Mouse (Mus musculus) layer of hippocampus, adult 2 months (tissue): Measurements from ENCODE around the gene Apoh. TPM values are rescaled to one million over a fixed set of nuclear protein-coding genes. Genes with fewer than 3 reads are reported as not detected.

ENCODE experiments used
- DNase-seq, 2 experiments: peaks; one replicate each; pipeline ENCODE4 v3.0.0; 2022; ENCODE audit warnings: low spot score in 2 of 2
- H3K27ac ChIP-seq: fragments of 200-600 bp; 2 replicates; pipeline ENCODE4 v1.8.1; 2022
- H3K4me3 ChIP-seq: fragments of 200-600 bp; 2 replicates; pipeline ENCODE4 v1.8.1; 2022; ENCODE audit warnings: mild to moderate bottlenecking
- CTCF ChIP-seq: fragments of 200-600 bp; conservative IDR thresholded peaks from 2 replicates; pipeline ENCODE4 v1.8.1; 2022; ENCODE audit warnings: antibody characterized with exemption, mild to moderate bottlenecking, moderate library complexity
- total RNA-seq, 2 experiments: library from RNA; stranded (reverse); gene quantifications; 2 replicates each; pipeline ENCODE4 v1.2.3; 2021

Gene Apoh
- total RNA-seq, 2 experiments from 2014 or later = 0.82 to 1.0 TPM

GRCm38 (mm10) chr11:108418540-108418939 lies 75.4 kb downstream of the Apoh start:
- peak; percentile 5 to 30 for DNase-seq

DNA sequence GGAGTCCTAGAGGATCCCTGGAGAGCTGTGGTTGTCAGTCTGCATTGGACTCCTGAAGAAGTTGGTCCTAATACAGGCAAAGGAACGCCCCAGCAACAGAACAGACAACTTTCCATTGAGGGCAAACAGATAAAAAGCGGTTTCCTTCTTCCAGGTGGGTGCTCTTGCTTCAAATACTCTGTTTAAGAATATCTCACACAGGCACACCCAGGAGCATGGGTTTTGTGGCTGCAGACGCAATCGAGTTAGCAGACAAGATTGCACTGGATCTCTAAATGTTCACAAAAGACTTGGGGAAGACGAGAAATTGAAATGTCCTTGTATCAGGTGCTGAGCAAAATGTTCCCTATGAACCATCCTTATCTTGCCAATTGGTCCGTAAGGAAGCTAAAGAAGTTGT lies 76.1 kb downstream of the Apoh start:
- TF ChIP-seq CTCF = no peak
- no peak for DNase-seq
- no peak overlapping the region for H3K4me3 ChIP-seq
- no peak overlapping the region for H3K27ac ChIP-seq

More at GRCm38 (mm10) chr11:108418540-108418939, 75.4 kb downstream of the Apoh start:
- no peak overlapping the region for H3K27ac ChIP-seq
- peak; percentile 77 for TF ChIP-seq CTCF
- H3K4me3 ChIP-seq = no peak overlapping the region

DNA sequence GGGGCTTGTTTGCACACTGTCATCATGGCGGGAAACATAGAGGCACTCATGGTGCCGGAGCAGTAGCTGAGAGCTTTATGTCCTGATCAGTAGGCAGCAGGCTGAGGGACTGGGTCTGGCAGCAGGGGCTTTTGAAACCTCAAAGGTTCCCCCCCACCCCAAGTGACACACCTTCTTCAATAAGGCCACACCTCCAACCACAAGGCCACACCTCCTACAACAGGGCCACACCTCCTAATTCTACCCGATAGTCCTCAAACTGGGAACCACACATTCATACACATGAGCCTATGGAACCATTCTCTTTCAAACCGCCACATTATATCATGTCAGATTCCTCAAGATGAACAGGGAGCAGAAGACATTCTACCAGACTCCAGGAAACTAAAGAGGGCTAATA lies 77.6 kb downstream of the Apoh start:
- H3K4me3 ChIP-seq = no peak overlapping the region
- no peak overlapping the region for H3K27ac ChIP-seq
- TF ChIP-seq CTCF = no peak
- no peak for DNase-seq

DNA sequence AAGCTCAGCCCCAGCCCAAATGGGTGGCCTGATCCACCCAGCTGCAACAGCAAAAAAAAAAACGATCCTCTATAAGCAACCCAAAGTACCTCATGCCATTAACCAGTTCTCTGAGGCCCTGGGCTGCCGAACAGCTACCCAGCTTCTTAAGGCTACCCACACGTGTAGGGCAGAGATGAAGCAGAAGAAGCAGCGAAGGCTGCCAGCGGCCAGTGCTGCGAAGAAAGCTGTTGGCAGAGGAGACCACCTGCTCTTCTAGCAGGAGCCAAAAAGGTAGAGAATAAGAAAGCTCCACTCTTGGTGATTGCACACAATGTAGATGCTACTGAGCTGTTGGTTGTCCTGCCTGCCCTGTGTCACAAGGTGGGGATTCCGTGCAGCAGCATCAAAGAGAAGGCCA lies 80.1 kb downstream of the Apoh start:
- DNase-seq = no peak
- H3K27ac ChIP-seq = no peak overlapping the region
- no peak overlapping the region for H3K4me3 ChIP-seq
- no peak for TF ChIP-seq CTCF

DNA sequence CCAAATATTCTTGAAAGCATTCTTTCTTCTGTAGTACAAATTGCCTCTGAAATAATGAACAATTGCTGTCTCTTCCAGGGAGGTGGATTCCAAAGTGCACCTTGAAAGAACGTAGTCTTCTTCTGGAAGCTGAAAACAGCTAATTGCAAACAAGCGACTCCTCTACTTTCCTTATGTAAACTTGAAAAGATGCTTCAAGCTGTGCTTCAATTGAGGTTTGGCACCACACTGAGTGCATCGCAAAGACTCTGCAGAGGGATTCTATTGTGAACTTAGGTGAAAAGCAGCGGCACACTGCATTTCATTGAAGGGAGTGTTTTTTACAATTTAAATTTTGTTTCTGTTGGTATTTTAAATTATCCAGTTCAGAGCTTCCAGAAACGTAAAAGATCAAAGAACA lies 81.0 kb downstream of the Apoh start:
- Histone ChIP-seq H3K4me3 (peak overlapping the region; percentile 56), H3K27ac (peak overlapping the region; percentile 87)
- no peak for TF ChIP-seq CTCF
- DNase-seq = no peak

GRCm38 (mm10) chr11:108424889-108425591 lies 81.9 kb downstream of the Apoh start, which contains the start of gene Cep112:
Gene Cep112, plus strand, starts transcription at chr11:108425192.
- H3K4me3 ChIP-seq = peak within 1 kb of the TSS; percentile 56
- H3K27ac ChIP-seq = peak within 1 kb of the TSS; percentile 87
- no peak for TF ChIP-seq CTCF
- peak; percentile 90 to 97 for DNase-seq

GRCm38 (mm10) chr11:108425592-108425921 lies 82.4 kb downstream of the Apoh start:
- Histone ChIP-seq H3K27ac (peak overlapping the region; percentile 87; the same call in 1 of the 2 replicates), H3K4me3 (peak overlapping the region; percentile 56)
- TF ChIP-seq CTCF = no peak
- no peak for DNase-seq

DNA sequence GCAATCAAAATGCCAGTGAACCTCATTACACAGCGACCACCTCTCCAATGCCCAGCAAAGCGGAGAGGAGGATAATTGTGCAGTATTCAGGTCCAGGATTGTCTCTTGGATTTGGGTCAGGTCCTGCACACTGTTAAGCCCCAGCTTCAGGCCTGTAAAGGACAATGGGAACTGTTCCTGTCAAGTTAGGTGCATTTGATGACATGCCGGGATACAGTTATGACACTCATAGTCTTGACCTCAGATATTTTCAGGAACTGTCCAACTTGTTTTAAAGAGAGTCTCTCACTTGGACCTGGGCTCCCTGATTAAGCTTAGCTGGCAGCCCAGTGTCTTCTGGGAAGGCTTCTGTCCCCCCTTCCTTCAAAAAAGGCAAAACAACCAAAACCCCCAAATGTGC lies 82.9 kb downstream of the Apoh start:
- Histone ChIP-seq H3K4me3 (no peak overlapping the region), H3K27ac (no peak overlapping the region; the same call in 1 of the 2 replicates)
- no peak for DNase-seq
- no peak for TF ChIP-seq CTCF

- TF ChIP-seq CTCF = no peak
- H3K4me3 ChIP-seq = no peak overlapping the region
- H3K27ac ChIP-seq = no peak overlapping the region
- no peak for DNase-seq
Measured at GRCm38 (mm10) chr11:108427191-108427590, 84.0 kb downstream of the Apoh start.

GRCm38 (mm10) chr11:108429076-108429475 lies 85.9 kb downstream of the Apoh start:
- no peak for TF ChIP-seq CTCF
- no peak overlapping the region for H3K4me3 ChIP-seq
- no peak overlapping the region for H3K27ac ChIP-seq
- DNase-seq = no peak

GRCm38 (mm10) chr11:108443893-108444563 lies 100.9 kb downstream of the Apoh start:
- no peak overlapping the region for H3K4me3 ChIP-seq
- DNase-seq = no peak
- TF ChIP-seq CTCF = no peak

DNA sequence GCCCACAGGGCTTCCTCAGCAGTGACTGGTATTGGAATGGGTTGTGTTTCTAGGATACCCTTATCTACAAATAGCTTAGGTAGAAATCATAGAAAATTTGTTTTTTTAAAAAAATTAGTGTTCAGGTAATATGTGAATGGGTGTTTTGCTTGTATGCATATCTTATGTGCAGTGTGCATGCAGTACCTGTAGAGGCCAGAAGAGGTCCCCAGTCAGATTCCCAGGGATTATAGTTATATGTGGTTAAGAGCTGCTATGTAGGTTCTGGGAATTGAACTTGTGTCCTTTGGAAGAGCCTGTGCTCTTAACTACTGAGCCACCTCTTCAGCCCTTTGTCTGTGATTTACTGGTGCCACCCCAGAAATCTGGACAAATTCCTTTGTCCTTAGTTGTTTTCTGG lies 104.0 kb downstream of the Apoh start:
- no peak for DNase-seq
- H3K4me3 ChIP-seq = no peak overlapping the region
- H3K27ac ChIP-seq = no peak overlapping the region
- TF ChIP-seq CTCF = peak; percentile 78

More at GRCm38 (mm10) chr11:108443893-108444563, 100.9 kb downstream of the Apoh start:
- no peak overlapping the region for H3K27ac ChIP-seq

- TF ChIP-seq CTCF = peak; percentile 97
- no peak overlapping the region for H3K4me3 ChIP-seq
- peak overlapping the region; percentile 23; the same call in 1 of the 2 replicates for H3K27ac ChIP-seq
- peak; percentile 60 to 84 for DNase-seq
Measured at GRCm38 (mm10) chr11:108449811-108450210, 106.7 kb downstream of the Apoh start.

GRCm38 (mm10) chr11:108459599-108459998 lies 116.4 kb downstream of the Apoh start:
- Histone ChIP-seq H3K27ac (no peak overlapping the region), H3K4me3 (no peak overlapping the region)
- TF ChIP-seq CTCF = no peak
- DNase-seq = no peak

Other genes with a start within 250 kb of the Apoh start
- 100 to 1,000 TPM; 211 to 241 TPM for gene Prkca, start 574 bp downstream of the Apoh start, total RNA-seq
- 10 to 100 TPM; 21.0 to 23.1 TPM for gene Cep112, start 81.8 kb downstream of the Apoh start, total RNA-seq